Mouse (Mus musculus) CH12.LX (cell line): Measurements from ENCODE around the gene Chfr.

ENCODE experiments used
- BHLHE40 ChIP-seq: IDR thresholded peaks from 2 replicates; pipeline ENCODE4 v1.6.1; 2011; ENCODE audit warnings: mild to moderate bottlenecking, low read depth, low read length, improper control_type of control experiment
- CTCF ChIP-seq, 2 experiments: IDR thresholded peaks in 1 of 2; conservative IDR thresholded peaks in 1 of 2; 2 replicates each; pipeline ENCODE4 v1.5.1; 2011 to 2012; ENCODE audit warnings: low read depth in 2 of 2, low read length in 2 of 2, improper control_type of control experiment in 1 of 2, inconsistent platforms in 1 of 2, mild to moderate bottlenecking in 1 of 2, moderate library complexity in 1 of 2
- ELF1 ChIP-seq: IDR thresholded peaks from 2 replicates; pipeline ENCODE4 v1.6.1; 2014; ENCODE audit warnings: low read depth, mild to moderate bottlenecking, inconsistent platforms, low read length, improper control_type of control experiment
- EP300 ChIP-seq: IDR thresholded peaks from 2 replicates; pipeline ENCODE4 v1.6.1; 2011; ENCODE audit warnings: low read length, improper control_type of control experiment
- ETS1 ChIP-seq: conservative IDR thresholded peaks from 2 replicates; pipeline ENCODE4 v1.6.1; 2012; ENCODE audit warnings: low read depth, mild to moderate bottlenecking, inconsistent platforms, low read length, improper control_type of control experiment, moderate library complexity
- JUN ChIP-seq: IDR thresholded peaks from 2 replicates; pipeline ENCODE4 v1.6.1; 2011; ENCODE audit warnings: low read depth, mild to moderate bottlenecking, low read length, improper control_type of control experiment, moderate library complexity; ENCODE audit not compliant: insufficient read depth
- MAX ChIP-seq: IDR thresholded peaks from 2 replicates; pipeline ENCODE4 v1.6.1; 2011; ENCODE audit warnings: low read length, improper control_type of control experiment
- POLR2A ChIP-seq: IDR thresholded peaks from 2 replicates; pipeline ENCODE4 v1.6.1; 2011; ENCODE audit warnings: low read depth, mild to moderate bottlenecking, improper control_type of control experiment, low read length
- POLR2AphosphoS2 ChIP-seq: IDR thresholded peaks from 2 replicates; pipeline ENCODE4 v1.6.1; 2011; ENCODE audit warnings: low read depth, low read length, improper control_type of control experiment
- TBP ChIP-seq: conservative IDR thresholded peaks from 2 replicates; pipeline ENCODE4 v1.6.1; 2011; ENCODE audit warnings: low read depth, low read length, improper control_type of control experiment
- TCF12 ChIP-seq: IDR thresholded peaks from 2 replicates; pipeline ENCODE4 v1.6.1; 2014; ENCODE audit warnings: low read depth, mild to moderate bottlenecking, inconsistent platforms, low read length, improper control_type of control experiment
- USF1 ChIP-seq: IDR thresholded peaks from 2 replicates; pipeline ENCODE4 v1.6.1; 2014; ENCODE audit warnings: low read depth, mild to moderate bottlenecking, inconsistent platforms, low read length, improper control_type of control experiment
- ZC3H11A ChIP-seq: IDR thresholded peaks from 2 replicates; pipeline ENCODE4 v1.6.1; 2012; ENCODE audit warnings: low read depth, mild to moderate bottlenecking, inconsistent platforms, low read length, improper control_type of control experiment

- TF ChIP-seq ZC3H11A (no peak), CTCF (conservative IDR thresholded peaks at IDR 0.05 in 1 of 2, IDR thresholded peaks at IDR 0.05 in 1 of 2; ENCODE audit: low read depth in 2 of 2, low read length in 2 of 2) (no peak), ELF1 (no peak), ETS1 (no peak), POLR2A (no peak), MAX (no peak), JUN (no peak), POLR2AphosphoS2 (no peak), EP300 (no peak), TBP (no peak), TCF12 (no peak), BHLHE40 (no peak), USF1 (no peak)
These were observed 49.3 kb upstream of the Chfr start for GRCm38 (mm10) chr5:110086161-110086866.
